Comparison of ENCODE assay signal across 18 mouse cellular contexts in genomic region chr9:15245319-15246075, GRCm38 (mm10). TPM values are rescaled to one million over a fixed set of nuclear protein-coding genes. Genes with fewer than 3 reads are reported as not detected.
DNase-seq lines count a peak whose midpoint lies in the region; ATAC-seq and TF ChIP-seq lines count a peak whose summit lies in the region.
"Had no signal": no experiment of that assay in that cellular context is flagged by ENCODE, and none has a peak within 500 bp of the region (broad histone marks: within the 10 kb centered on the region; RNA-seq: fewer than 3 reads in every experiment).

No protein-coding gene starts in this region.

- no peak for DNase-seq in frontal cortex, postnatal 10 days (ENCODE audit: low spot score in 2 of 2)
- peak; percentile 37 for DNase-seq in liver, adult 2 months (ENCODE audit: extremely low read depth, low read depth, low spot score)
- no peak for DNase-seq in liver
- DNase-seq in kidney, postnatal 14 days, result peak; percentile 41
- DNase-seq in stomach, postnatal 0 days (ENCODE audit: low spot score), result peak; percentile 68
- no peak for DNase-seq in spleen, postnatal 10 days (ENCODE audit: low spot score in 2 of 2)
- DNase-seq in neural tube, embryonic 10.5 days (ENCODE audit: extremely low spot score, low spot score), result no peak
- DNase-seq: adrenal gland, postnatal 10 days; cerebellum, adult 9-11 months; gastrocnemius, postnatal 14 days; thymus, postnatal 25 days had no signal

- H3K36me3 ChIP-seq in liver, adult 2 months (ENCODE audit: control insufficient read depth, insufficient read depth, low read length), result no peaks in the 10 kb centered on the region
- H3K36me3 ChIP-seq in stomach, postnatal 0 days (ENCODE audit: control insufficient read depth, insufficient read depth, low read length), result no peaks in the 10 kb centered on the region
- H3K36me3 ChIP-seq: hindbrain, embryonic 12.5 days; midbrain, embryonic 12.5 days; neural tube, embryonic 13.5 days had no signal

- TF ChIP-seq POLR2A in liver, adult 2 months (IDR thresholded peaks at IDR 0.05; ENCODE audit: extremely low read depth, insufficient read depth, low read length), result no peak

- H3K9me3 ChIP-seq in stomach, postnatal 0 days (ENCODE audit: control insufficient read depth, low read length), result no peaks in the 10 kb centered on the region
- H3K9me3 ChIP-seq: forebrain, embryonic 13.5 days; hindbrain, embryonic 12.5 days; midbrain, embryonic 12.5 days; neural tube, embryonic 13.5 days had no signal

- no peak overlapping the region for H3K9ac ChIP-seq in liver, adult 2 months (ENCODE audit: low read depth, low read length)
- H3K9ac ChIP-seq in stomach, postnatal 0 days (ENCODE audit: low read length), result no peak overlapping the region
- H3K9ac ChIP-seq: forebrain, embryonic 13.5 days; hindbrain, embryonic 12.5 days; liver, embryonic 14.5 days; midbrain, embryonic 12.5 days; neural tube, embryonic 13.5 days had no signal

- TF ChIP-seq EP300 in stomach, postnatal 0 days (optimal IDR thresholded peaks at IDR 0.05), result no peak

- WGBS in liver, adult 2 months, result 57% methylated on average over 14 of the region's 14 CpGs
- WGBS in stomach, postnatal 0 days, result 49% methylated on average over 14 of the region's 14 CpGs

- TF ChIP-seq CTCF in liver, adult 2 months (IDR thresholded peaks at IDR 0.05; ENCODE audit: low read depth, low read length), result no peak
- TF ChIP-seq CTCF in stomach, postnatal 0 days (IDR thresholded peaks at IDR 0.05; ENCODE audit: low read depth), result no peak

- no peaks in the 10 kb centered on the region for H3K4me1 ChIP-seq in liver, adult 2 months (ENCODE audit: control insufficient read depth, insufficient read depth, low read length)
- H3K4me1 ChIP-seq in stomach, postnatal 0 days (replicated peaks; ENCODE audit: control insufficient read depth, insufficient read depth), result no peaks in the 10 kb centered on the region
- H3K4me1 ChIP-seq: forebrain, embryonic 13.5 days; hindbrain, embryonic 12.5 days; midbrain, embryonic 12.5 days; neural tube, embryonic 13.5 days had no signal

- H3K4me2 ChIP-seq in stomach, postnatal 0 days (replicated peaks; ENCODE audit: low read depth), result no peak overlapping the region
- H3K4me2 ChIP-seq: forebrain, embryonic 13.5 days; hindbrain, embryonic 12.5 days; midbrain, embryonic 12.5 days; neural tube, embryonic 13.5 days had no signal

- no peaks in the 10 kb centered on the region for H3K27me3 ChIP-seq in liver, adult 2 months (ENCODE audit: control insufficient read depth, insufficient read depth, low read length)
- no peaks in the 10 kb centered on the region for H3K27me3 ChIP-seq in stomach, postnatal 0 days (ENCODE audit: control insufficient read depth, insufficient read depth, low read length)
- H3K27me3 ChIP-seq: hindbrain, embryonic 12.5 days; neural tube, embryonic 13.5 days had no signal

- ATAC-seq in frontal cortex, adult (ENCODE audit: low TSS enrichment), result 0 out of 2 replicates have a peak, but pooled peaks have one; percentile 50
- peak; percentile 67 for ATAC-seq in stomach, postnatal 0 days (ENCODE audit: low FRiP score, low TSS enrichment)
- ATAC-seq: forebrain, embryonic 13.5 days; lung, postnatal 0 days had no signal

- H3K79me2 ChIP-seq in liver, adult 2 months (ENCODE audit: control insufficient read depth, insufficient read depth, low read length), result no peaks in the 10 kb centered on the region

- H3K27ac ChIP-seq in liver, adult 2 months (replicated peaks; ENCODE audit: insufficient read depth, low read depth, low read length), result no peak overlapping the region
- H3K27ac ChIP-seq in stomach, postnatal 0 days (replicated peaks), result peak overlapping the region; percentile 24; the same call in 1 of the 2 replicates
- H3K27ac ChIP-seq: forebrain, embryonic 13.5 days; hindbrain, embryonic 12.5 days; liver, embryonic 14.5 days; midbrain, embryonic 12.5 days; neural tube, embryonic 13.5 days had no signal

- no peak overlapping the region for H3K4me3 ChIP-seq in liver, adult 2 months (ENCODE audit: insufficient read depth, low read depth, low read length)
- no peak overlapping the region for H3K4me3 ChIP-seq in stomach, postnatal 0 days (ENCODE audit: low read depth, low read length)
- H3K4me3 ChIP-seq: forebrain, embryonic 13.5 days; hindbrain, embryonic 12.5 days; midbrain, embryonic 12.5 days; neural tube, embryonic 13.5 days had no signal

RNA-seq across cellular contexts. Expression of gene Vstm5, which starts 6.7 kb away (rescaled TPM):
- total RNA-seq in liver, adult 2 months (2014; rRNA removed), result 0.07 and 0.09 TPM in 2 replicates
- 0.15 and 0.24 TPM in 2 replicates for polyA plus RNA-seq in liver, adult 2 months (2012; rRNA removed)
- polyA plus RNA-seq in stomach, postnatal 0 days (2015; fragmentation: Nextera tagmentation; extraction: Ambion mirVana), result 19.5 and 20.4 TPM in 2 replicates

RNA-seq across cellular contexts. Expression of gene Med17, which starts 34.2 kb away (rescaled TPM):
- total RNA-seq in liver, adult 2 months (2014; rRNA removed), result 8.5 and 10.7 TPM in 2 replicates
- 12.6 and 12.9 TPM in 2 replicates for polyA plus RNA-seq in liver, adult 2 months (2012; rRNA removed)
- polyA plus RNA-seq in stomach, postnatal 0 days (2015; fragmentation: Nextera tagmentation; extraction: Ambion mirVana), result 18.5 and 20.0 TPM in 2 replicates

Comparison
In these comparisons a context has a peak if more than half of its experiments do, and no peak if none do; other contexts are left out.
1. DNase-seq: peak in liver, adult 2 months (single experiment), kidney, postnatal 14 days (single experiment) and stomach, postnatal 0 days (single experiment); none in frontal cortex, postnatal 10 days (0 of 2), liver (single experiment), spleen, postnatal 10 days (0 of 2) and neural tube, embryonic 10.5 days (single experiment).
2. RNA of gene Vstm5, which starts 6.7 kb away (polyA plus RNA-seq): 19.5 to 20.4 TPM in stomach, postnatal 0 days; 0.15 to 0.24 TPM in liver, adult 2 months; every median in the first group is over 10 times any median in the second.